Mouse (Mus musculus) kidney, adult 2 months (tissue): ENCODE measurements around the gene Tigd4. TPM values are rescaled to one million over a fixed set of nuclear protein-coding genes. Genes with fewer than 3 reads are reported as not detected.
A peak's percentile ranks its signal among the peaks of the same experiment; 100 is the strongest.

Source experiments
- DNase-seq: peaks from one replicate; pipeline ENCODE4 v3.0.0; 2021
- H3K27ac ChIP-seq: fragments of 200-500 bp; 2 replicates; pipeline ENCODE4 v1.5.1; 2012; ENCODE audit warnings: low read depth, low read length, control low read depth, inconsistent platforms; ENCODE audit not compliant: insufficient read depth
- H3K27me3 ChIP-seq: fragments of 200-500 bp; replicated peaks from 2 replicates; pipeline ENCODE4 v1.6.1; 2012; ENCODE audit warnings: mild to moderate bottlenecking, moderate library complexity, low read length, inconsistent platforms; ENCODE audit not compliant: control insufficient read depth, insufficient read depth
- H3K36me3 ChIP-seq: fragments of 200-500 bp; 2 replicates; pipeline ENCODE4 v1.6.1; 2012; ENCODE audit warnings: mild to moderate bottlenecking, moderate library complexity, low read length, inconsistent platforms; ENCODE audit not compliant: control insufficient read depth, insufficient read depth
- H3K4me1 ChIP-seq: fragments of 200-500 bp; 2 replicates; pipeline ENCODE4 v1.6.1; 2011; ENCODE audit warnings: low read length; ENCODE audit not compliant: control insufficient read depth, insufficient read depth
- H3K4me3 ChIP-seq: fragments of 200-500 bp; 2 replicates; pipeline ENCODE4 v1.5.1; 2011; ENCODE audit warnings: mild to moderate bottlenecking, low read depth, low read length, control low read depth; ENCODE audit not compliant: insufficient read depth
- CTCF ChIP-seq: fragments of 200-500 bp; conservative IDR thresholded peaks from 2 replicates; pipeline ENCODE4 v1.5.1; 2011; ENCODE audit warnings: low read depth, mild to moderate bottlenecking, control low read depth, low read length, moderate library complexity, mixed read lengths; ENCODE audit not compliant: insufficient read depth, insufficient read length
- POLR2A ChIP-seq: fragments of 200-500 bp; IDR thresholded peaks from one replicate; pipeline ENCODE4 v1.6.1; 2011; ENCODE audit warnings: low read depth, low read length, control low read depth
- whole genome bisulfite sequencing: fragments of 180-500 bp; shearing (Covaris S2); methylation state at CpG from one replicate; pipeline ENCODE4 v1.1.7; 2018; 5-methylcytosine and 5-hydroxymethylcytosine counted together
- polyA plus RNA-seq: library from polyadenylated mRNA; depleted of rRNA; stranded (reverse); fragments of >200 nt; gene quantifications from 2 replicates; pipeline ENCODE4 v1.2.3, GENCODE M21; 2012

The Tigd4 gene
- polyA plus RNA-seq, 1 experiment = not detected

GRCm38 (mm10) chr3:84637095-84637494 lies 43.7 kb downstream of the Tigd4 start:
- Histone ChIP-seq H3K27ac (no peak overlapping the region), H3K36me3 (no peaks in the 10 kb centered on the region), H3K4me3 (no peak overlapping the region), H3K27me3 (no peaks in the 10 kb centered on the region), H3K4me1 (peaks cover 17% of the 10 kb centered on the region)
- WGBS = 72% methylated on average over 6 of the region's 6 CpGs
- no peak for TF ChIP-seq POLR2A
- no peak for DNase-seq

- Histone ChIP-seq H3K4me1 (peaks cover 17% of the 10 kb centered on the region), H3K4me3 (no peak overlapping the region), H3K27ac (no peak overlapping the region), H3K27me3 (no peaks in the 10 kb centered on the region), H3K36me3 (no peaks in the 10 kb centered on the region)
- WGBS = 40% methylated on average over 12 of the region's 12 CpGs
- peak; percentile 37 for DNase-seq
- no peak for TF ChIP-seq POLR2A
- no peak for TF ChIP-seq CTCF
Observed at GRCm38 (mm10) chr3:84637890-84638578, 44.7 kb downstream of the Tigd4 start.

GRCm38 (mm10) chr3:84638858-84639257 lies 45.5 kb downstream of the Tigd4 start:
- DNase-seq = no peak
- H3K27ac ChIP-seq = no peak overlapping the region
- no peaks in the 10 kb centered on the region for H3K27me3 ChIP-seq
- TF ChIP-seq CTCF = no peak
- no peak for TF ChIP-seq POLR2A
- H3K36me3 ChIP-seq = no peaks in the 10 kb centered on the region
- H3K4me3 ChIP-seq = no peak overlapping the region
- H3K4me1 ChIP-seq = peaks cover 17% of the 10 kb centered on the region
- WGBS = 74% methylated on average over 4 of the region's 4 CpGs

- Histone ChIP-seq H3K4me1 (peaks cover 17% of the 10 kb centered on the region), H3K27ac (peak overlapping the region; percentile 54), H3K27me3 (no peaks in the 10 kb centered on the region), H3K36me3 (no peaks in the 10 kb centered on the region), H3K4me3 (no peak overlapping the region)
- peak; percentile 64 for DNase-seq
- WGBS = 36% methylated on average over 11 of the region's 11 CpGs
- TF ChIP-seq POLR2A (no peak), CTCF (no peak)
Observed at GRCm38 (mm10) chr3:84639767-84640500, 46.6 kb downstream of the Tigd4 start.

- WGBS = 47% methylated on average over 6 of the region's 6 CpGs
- Histone ChIP-seq H3K36me3 (no peaks in the 10 kb centered on the region), H3K4me1 (peaks cover 17% of the 10 kb centered on the region), H3K27ac (peak overlapping the region; percentile 43; the same call in 1 of the 2 replicates), H3K4me3 (no peak overlapping the region), H3K27me3 (no peaks in the 10 kb centered on the region)
- TF ChIP-seq POLR2A (no peak), CTCF (no peak)
- DNase-seq = peak; percentile 56
Observed at GRCm38 (mm10) chr3:84640536-84640935, 47.2 kb downstream of the Tigd4 start.

- peaks cover 17% of the 10 kb centered on the region for H3K4me1 ChIP-seq
- H3K27ac ChIP-seq = no peak overlapping the region
- H3K27me3 ChIP-seq = no peaks in the 10 kb centered on the region
- 78% methylated on average over 2 of the region's 2 CpGs for WGBS
- no peak overlapping the region for H3K4me3 ChIP-seq
- DNase-seq = no peak
- no peak for TF ChIP-seq CTCF
- TF ChIP-seq POLR2A = no peak
- no peaks in the 10 kb centered on the region for H3K36me3 ChIP-seq
Observed at GRCm38 (mm10) chr3:84641391-84641790, 48.0 kb downstream of the Tigd4 start.

GRCm38 (mm10) chr3:84642942-84643341 lies 49.6 kb downstream of the Tigd4 start:
- Histone ChIP-seq H3K36me3 (no peaks in the 10 kb centered on the region), H3K27ac (no peak overlapping the region), H3K27me3 (no peaks in the 10 kb centered on the region), H3K4me1 (peaks cover 17% of the 10 kb centered on the region), H3K4me3 (no peak overlapping the region)
- WGBS = 78% methylated on average over 4 of the region's 4 CpGs
- TF ChIP-seq POLR2A (no peak), CTCF (no peak)
- no peak for DNase-seq
